Mouse (Mus musculus) liver, embryonic 14.5 days (tissue): ENCODE measurements around the gene Atp8a2. TPM values are rescaled to one million over a fixed set of nuclear protein-coding genes. Genes with fewer than 3 reads are reported as not detected.
"Not testable (repeated sequence)": the region's sequence is repeated elsewhere in the genome, so short reads cannot be mapped to it uniquely, and the experiment has no call there.

Source experiments
- ATAC-seq: fragments of 200-750 bp; cut with Nextera tagmentation; 2 replicates; pipeline ENCODE4 v1.8.0; 2017; ENCODE audit warnings: moderate number of reproducible peaks, mild to moderate bottlenecking, moderate library complexity; ENCODE audit not compliant: insufficient read depth
- DNase-seq, 3 experiments: peaks; one replicate each; pipeline ENCODE4 v3.0.0-alpha.2; 2012 to 2013; ENCODE audit warnings: low read depth in 3 of 3, low spot score in 3 of 3
- H3K27ac ChIP-seq: fragments of 300-500 bp; sonication (generic); 2 replicates; pipeline ENCODE4 v1.5.1; 2014; ENCODE audit warnings: moderate library complexity, mild to moderate bottlenecking, control low read depth, inconsistent platforms
- H3K27me3 ChIP-seq: fragments of 300-500 bp; sonication (generic); 2 replicates; pipeline ENCODE4 v1.6.1; 2014; ENCODE audit warnings: mild to moderate bottlenecking, low read length, moderate library complexity; ENCODE audit not compliant: control insufficient read depth, insufficient read depth
- H3K36me3 ChIP-seq: fragments of 300-500 bp; sonication (generic); replicated peaks from 2 replicates; pipeline ENCODE4 v1.6.1; 2014; ENCODE audit warnings: low read depth; ENCODE audit not compliant: control insufficient read depth, insufficient read depth
- H3K4me1 ChIP-seq, 2 experiments: fragments of 200-500 bp in 1 of 2; fragments of 300-500 bp in 1 of 2; sonication (generic) in 1 of 2; replicated peaks; 2 replicates each; pipeline ENCODE4 v1.6.1; 2012 to 2014; ENCODE audit warnings: antibody characterized with exemption in 1 of 2, inconsistent platforms in 1 of 2, low read length in 1 of 2; ENCODE audit not compliant: control insufficient read depth in 2 of 2, insufficient read depth in 2 of 2
- H3K4me2 ChIP-seq: fragments of 300-500 bp; sonication (generic); 2 replicates; pipeline ENCODE4 v1.6.1; 2014; ENCODE audit warnings: low read depth, mild to moderate bottlenecking, control low read depth, moderate library complexity
- H3K4me3 ChIP-seq, 2 experiments: fragments of 200-500 bp in 1 of 2; fragments of 300-500 bp in 1 of 2; sonication (generic) in 1 of 2; 2 replicates each; pipeline ENCODE4 v1.5.1; 2012 to 2014; ENCODE audit warnings: low read depth in 2 of 2, low read length in 2 of 2, mild to moderate bottlenecking in 2 of 2, control low read depth in 1 of 2, inconsistent platforms in 1 of 2, moderate library complexity in 1 of 2; ENCODE audit not compliant: insufficient read depth in 1 of 2
- H3K9ac ChIP-seq: fragments of 300-500 bp; sonication (generic); replicated peaks from 2 replicates; pipeline ENCODE4 v1.6.1; 2014; ENCODE audit warnings: mild to moderate bottlenecking, control low read depth, moderate library complexity
- H3K9me3 ChIP-seq: fragments of 300-500 bp; sonication (generic); 2 replicates; pipeline ENCODE4 v1.6.1; 2016; ENCODE audit warnings: low read length, mixed read lengths; ENCODE audit not compliant: control insufficient read depth
- CTCF ChIP-seq: IDR thresholded peaks from 2 replicates; pipeline ENCODE4 v1.5.1; 2016; ENCODE audit warnings: antibody characterized with exemption, low read depth, control low read depth
- EP300 ChIP-seq: IDR thresholded peaks from 2 replicates; pipeline ENCODE4 v1.6.1; 2016; ENCODE audit warnings: antibody characterized with exemption, low read depth
- WGBS: fragments of 180-500 bp; shearing (Covaris S2); extraction: QIAGEN DNeasy Blood & Tissue Kit; methylation state at CpG from one replicate; pipeline ENCODE4 v1.1.7; 2014; ENCODE audit not compliant: insufficient replicate concordance; 5-methylcytosine and 5-hydroxymethylcytosine counted together
- polyA plus RNA-seq, 2 experiments: library from polyadenylated mRNA; depleted of rRNA in 1 of 2; stranded (reverse) in 1 of 2; unstranded in 1 of 2; fragments of >200 nt; fragmentation: Nextera tagmentation in 1 of 2; extraction: Ambion mirVana in 1 of 2; gene quantifications; 2 replicates each; pipeline versions ENCODE4 v1.2.1 to v1.2.3; 2012 to 2014

The Atp8a2 gene
- polyA plus RNA-seq, 2 experiments: 0.51 to 1.8 TPM

- no peaks in the 10 kb centered on the region for H3K27me3 ChIP-seq
- H3K36me3 ChIP-seq: no peaks in the 10 kb centered on the region
- no peaks in the 10 kb centered on the region for H3K9me3 ChIP-seq
- no peak overlapping the region for H3K27ac ChIP-seq
- no peak for TF ChIP-seq EP300
- H3K4me1 ChIP-seq: no peaks in the 10 kb centered on the region
- DNase-seq: no peak
- ATAC-seq: no peak
- no peak overlapping the region for H3K4me3 ChIP-seq
- WGBS: 55% methylated on average over 3 of the region's 3 CpGs
- H3K9ac ChIP-seq: no peak overlapping the region
- no peak overlapping the region for H3K4me2 ChIP-seq
Observed at GRCm38 (mm10) chr14:59721356-59721755, 475.6 kb downstream of the Atp8a2 start.

GRCm38 (mm10) chr14:59720386-59720785 lies 476.6 kb downstream of the Atp8a2 start:
- H3K4me3 ChIP-seq: no peak overlapping the region
- whole genome bisulfite sequencing: 69% methylated on average over 4 of the region's 4 CpGs
- H3K4me2 ChIP-seq: no peak overlapping the region
- TF ChIP-seq CTCF: no peak
- DNase-seq (no peak), ATAC-seq (no peak)
- no peaks in the 10 kb centered on the region for H3K4me1 ChIP-seq
- no peaks in the 10 kb centered on the region for H3K36me3 ChIP-seq
- H3K27me3 ChIP-seq: no peaks in the 10 kb centered on the region
- no peak overlapping the region for H3K9ac ChIP-seq
- H3K27ac ChIP-seq: no peak overlapping the region
- no peaks in the 10 kb centered on the region for H3K9me3 ChIP-seq

- H3K9me3 ChIP-seq, H3K27me3 ChIP-seq, H3K4me3 ChIP-seq, H3K9ac ChIP-seq, DNase-seq, ATAC-seq, H3K4me1 ChIP-seq, H3K36me3 ChIP-seq, H3K4me2 ChIP-seq, H3K27ac ChIP-seq: not testable (repeated sequence)
- WGBS: 64% methylated on average over 3 of the region's 3 CpGs
Observed at GRCm38 (mm10) chr14:59716443-59717085, 480.4 kb downstream of the Atp8a2 start.

- H3K9me3 ChIP-seq: no peaks in the 10 kb centered on the region
- ATAC-seq (no peak), DNase-seq (no peak)
- 42% methylated on average over 13 of the region's 13 CpGs for WGBS
- no peaks in the 10 kb centered on the region for H3K27me3 ChIP-seq
- TF ChIP-seq CTCF: no peak
- TF ChIP-seq EP300: no peak
- H3K9ac ChIP-seq: no peak overlapping the region
- H3K36me3 ChIP-seq: no peaks in the 10 kb centered on the region
- no peaks in the 10 kb centered on the region for H3K4me1 ChIP-seq
- H3K27ac ChIP-seq: no peak overlapping the region
- H3K4me3 ChIP-seq: no peak overlapping the region
- no peak overlapping the region for H3K4me2 ChIP-seq
Observed at GRCm38 (mm10) chr14:59715695-59716442, 481.1 kb downstream of the Atp8a2 start.

DNA sequence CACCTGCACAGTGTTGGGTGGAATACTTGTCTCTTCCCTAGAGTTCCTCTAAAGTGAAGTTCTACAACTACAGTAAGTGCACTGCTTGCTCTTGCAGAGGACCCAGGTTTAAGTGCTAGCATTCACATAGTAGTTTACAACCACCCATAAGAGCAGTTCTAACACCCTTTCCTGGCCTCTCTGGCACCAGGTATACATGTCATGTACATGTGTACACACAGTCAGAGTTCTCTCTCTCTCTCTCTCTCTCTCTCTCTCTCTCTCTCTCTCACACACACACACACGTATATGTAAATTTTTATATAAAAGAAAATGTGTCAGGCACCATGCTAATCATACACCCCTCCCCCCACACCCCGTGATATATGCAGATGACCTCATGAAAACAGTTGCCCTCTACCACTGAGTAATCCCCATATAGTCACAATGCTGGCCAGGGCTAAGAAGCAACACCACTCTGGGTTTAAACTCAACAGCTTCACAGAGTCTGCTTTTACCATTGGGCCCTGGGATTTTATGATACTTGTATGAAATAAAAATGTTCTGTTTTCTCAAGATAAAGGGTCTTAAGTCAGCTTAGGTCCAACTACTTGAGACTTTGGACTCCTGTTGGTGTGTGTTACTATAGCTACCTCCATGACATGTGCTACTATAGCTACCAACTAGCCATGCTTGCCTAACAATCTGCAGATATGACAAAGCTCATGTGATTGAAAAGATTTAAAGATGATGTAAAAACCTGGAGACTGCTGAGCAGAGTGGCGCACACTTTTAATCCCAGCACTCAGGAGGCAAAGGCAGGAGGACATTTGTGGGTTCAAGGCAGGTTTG lies 487.3 kb downstream of the Atp8a2 start:
- WGBS: 45% methylated on average over 3 of the region's 3 CpGs
- no peak for DNase-seq
- no peak for TF ChIP-seq CTCF
- no peak for TF ChIP-seq EP300
- no peak overlapping the region for H3K4me2 ChIP-seq
- no peak overlapping the region for H3K9ac ChIP-seq
- H3K27ac ChIP-seq: no peak overlapping the region
- no peaks in the 10 kb centered on the region for H3K27me3 ChIP-seq
- no peaks in the 10 kb centered on the region for H3K36me3 ChIP-seq
- no peaks in the 10 kb centered on the region for H3K9me3 ChIP-seq
- no peak overlapping the region for H3K4me3 ChIP-seq
- no peak for ATAC-seq
- H3K4me1 ChIP-seq: no peaks in the 10 kb centered on the region
